Mouse (Mus musculus): ENCODE measurements around the gene Cenpf.

Gene Cenpf

DNA sequence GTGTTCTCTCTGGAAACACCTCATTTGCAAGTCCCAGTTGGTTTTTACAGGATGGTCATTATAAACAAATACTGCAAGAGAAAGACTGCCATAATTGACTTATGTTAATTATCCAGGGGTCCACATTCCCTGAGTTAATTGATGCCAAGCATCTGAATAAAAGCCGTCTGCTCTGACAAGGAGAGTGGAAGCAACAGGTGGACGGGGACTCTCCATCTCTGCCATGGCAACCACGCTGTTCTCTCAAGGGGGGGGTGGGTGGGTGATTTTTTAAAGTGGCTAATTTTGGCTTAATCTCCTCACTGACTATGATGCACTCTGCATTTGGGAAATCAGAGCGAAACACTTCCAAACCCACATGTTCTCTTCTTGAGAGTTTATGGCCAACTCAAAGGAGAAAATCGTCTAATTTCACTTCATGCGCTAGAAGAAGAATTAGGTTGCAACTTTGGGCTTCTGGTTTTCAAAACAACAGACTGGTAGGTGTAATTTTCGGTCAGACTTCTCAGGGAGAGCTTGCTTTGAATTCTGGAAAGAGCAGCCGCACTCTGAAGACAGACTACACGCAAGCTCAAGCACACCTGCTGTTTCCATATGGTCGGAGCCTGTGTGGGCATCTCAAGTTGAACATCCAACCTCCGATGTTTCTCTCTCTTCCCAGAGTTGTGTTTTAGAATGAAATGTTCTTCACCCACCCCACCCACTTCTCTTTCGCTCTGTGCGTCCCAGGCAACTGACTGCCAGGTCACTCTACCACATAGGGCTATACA is 55.8 kb downstream of the Cenpf start:
- DNase-seq (ENCODE audit: low read depth, low spot score) = no peak

DNA sequence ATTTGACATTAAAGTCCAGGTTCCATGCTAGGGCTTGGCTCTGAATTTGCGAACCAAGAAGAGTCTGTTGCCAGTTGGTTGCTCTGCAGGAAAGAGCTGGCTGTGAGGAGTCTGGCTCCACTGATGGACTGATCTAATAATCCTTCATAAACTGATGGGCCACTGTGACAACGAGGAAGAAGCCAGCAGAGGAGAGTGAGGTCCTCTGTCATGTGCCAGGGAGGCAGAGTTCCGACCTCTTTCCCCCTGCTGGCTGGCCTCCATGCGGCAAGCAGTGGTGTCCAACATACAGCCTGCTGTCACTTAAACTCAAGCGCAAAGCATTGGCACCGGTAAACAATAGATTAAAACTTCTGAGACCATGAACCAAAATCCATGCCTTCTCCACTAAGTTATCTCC is 57.9 kb downstream of the Cenpf start:
- no peak for DNase-seq (ENCODE audit: low read depth, low spot score)

DNA sequence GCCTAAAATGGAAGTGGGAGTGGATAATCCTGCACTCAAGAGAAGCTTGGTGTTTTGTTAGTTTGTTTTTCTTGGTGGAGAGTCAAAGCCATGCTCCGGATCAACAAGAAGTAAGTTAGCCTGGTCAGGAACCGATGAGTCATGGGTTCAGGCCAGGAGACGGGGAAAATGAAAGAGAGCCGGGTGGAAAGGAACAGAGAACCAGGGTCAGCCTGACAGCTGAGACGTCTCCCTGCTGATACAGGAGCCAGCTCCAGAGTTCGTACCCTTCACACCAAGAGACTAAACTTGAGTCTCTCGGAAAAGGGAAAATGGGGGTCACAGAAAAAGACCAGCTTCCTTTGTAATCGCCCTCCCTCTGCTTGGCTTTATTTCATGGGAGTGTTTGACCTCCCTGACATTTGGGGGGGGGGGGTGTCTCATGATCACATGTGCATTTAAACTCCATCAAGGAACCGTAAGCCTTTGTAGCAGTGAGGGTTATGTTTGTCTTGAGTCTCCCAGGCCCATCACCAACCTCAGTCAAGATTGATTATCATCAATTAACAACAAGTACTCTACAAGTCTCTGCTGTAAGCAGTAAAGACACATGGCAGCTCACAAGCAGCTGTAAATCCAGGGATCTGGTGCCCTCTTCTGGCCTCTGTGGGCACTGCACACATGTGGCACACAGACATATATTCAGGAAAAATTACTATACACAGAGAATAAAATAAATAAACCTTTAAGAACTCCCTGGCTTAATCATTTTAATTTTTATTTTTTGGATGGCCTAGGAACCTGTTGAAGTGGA is 59.7 kb downstream of the Cenpf start:
- peak; percentile 38 for DNase-seq (ENCODE audit: low read depth, low spot score)

DNA sequence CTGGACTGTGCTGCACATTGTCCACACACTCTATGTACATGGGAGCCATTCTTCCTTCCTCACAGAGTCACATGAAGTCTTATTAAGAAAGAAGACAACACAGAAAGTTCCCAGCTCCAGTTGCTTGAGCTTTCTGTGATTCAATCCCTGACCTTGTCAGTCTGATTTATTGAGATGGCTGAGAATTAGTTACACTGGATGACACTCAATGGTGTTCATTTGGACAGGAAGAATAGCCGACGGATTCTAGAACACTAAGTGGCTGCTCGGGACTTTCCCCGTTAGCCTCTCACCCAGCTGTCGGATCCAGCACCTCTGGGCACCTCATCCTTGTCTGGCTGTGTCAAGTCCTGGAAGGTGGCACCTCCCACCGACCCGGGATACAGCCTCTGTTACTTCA is 63.1 kb downstream of the Cenpf start:
- no peak for DNase-seq (ENCODE audit: low read depth, low spot score)

DNA sequence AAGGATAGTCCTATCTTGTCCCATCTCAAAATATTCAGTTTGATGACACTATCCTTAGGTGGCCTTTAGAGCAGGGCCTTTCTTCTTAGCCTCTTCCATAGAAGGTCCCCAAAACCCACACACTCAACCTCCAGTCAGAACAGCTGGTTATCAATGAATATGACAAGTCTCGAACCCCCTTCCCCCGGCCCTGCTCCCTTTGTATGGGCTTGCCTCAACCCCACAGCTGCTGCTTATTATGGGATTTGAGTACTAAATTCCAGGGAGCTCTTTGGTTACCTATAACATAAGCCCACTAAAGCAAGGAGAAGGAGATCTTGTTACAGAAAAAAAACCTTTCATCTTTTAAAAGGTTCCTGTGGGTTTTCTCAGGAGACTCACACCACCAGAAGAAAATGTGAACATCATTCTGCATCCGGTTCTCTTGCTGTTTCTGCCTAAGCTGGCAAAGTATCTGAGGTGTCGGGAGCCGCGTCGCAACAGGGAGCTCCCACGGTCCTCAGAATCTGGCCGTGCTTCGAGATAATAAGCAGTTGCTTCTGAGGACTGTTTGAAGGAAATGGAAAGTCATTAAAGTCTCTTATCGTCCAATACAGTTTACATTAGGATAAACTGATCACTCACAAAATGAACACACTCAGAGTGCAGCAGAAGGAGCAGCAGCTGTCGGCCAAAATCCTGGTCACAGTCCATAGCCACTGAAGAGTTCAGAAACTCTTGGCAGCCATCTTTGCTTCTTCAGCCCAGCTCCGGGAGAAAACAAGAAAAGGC is 68.7 kb downstream of the Cenpf start:
- no peak for DNase-seq (ENCODE audit: low read depth, low spot score)

DNA sequence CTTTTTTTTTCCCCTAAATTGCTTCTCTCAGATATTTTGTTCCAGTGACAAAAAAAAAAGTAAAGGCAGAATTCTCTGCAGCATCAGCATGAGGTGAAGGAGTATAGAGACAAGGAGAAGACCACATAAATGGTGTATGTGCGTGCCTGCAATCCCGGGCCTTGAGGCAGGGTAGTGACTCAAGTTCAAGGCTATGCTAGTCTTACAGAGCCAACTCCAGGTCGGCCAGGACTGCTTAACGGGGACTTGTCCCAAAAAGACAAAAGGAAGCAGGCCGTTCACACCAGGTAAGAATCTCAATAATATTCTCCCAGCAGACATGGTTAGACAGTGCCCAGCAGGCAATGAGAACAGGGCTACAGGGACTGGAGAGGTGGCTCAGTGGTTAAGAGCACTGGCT is 70.5 kb downstream of the Cenpf start:
- DNase-seq (ENCODE audit: low read depth, low spot score) = no peak

DNA sequence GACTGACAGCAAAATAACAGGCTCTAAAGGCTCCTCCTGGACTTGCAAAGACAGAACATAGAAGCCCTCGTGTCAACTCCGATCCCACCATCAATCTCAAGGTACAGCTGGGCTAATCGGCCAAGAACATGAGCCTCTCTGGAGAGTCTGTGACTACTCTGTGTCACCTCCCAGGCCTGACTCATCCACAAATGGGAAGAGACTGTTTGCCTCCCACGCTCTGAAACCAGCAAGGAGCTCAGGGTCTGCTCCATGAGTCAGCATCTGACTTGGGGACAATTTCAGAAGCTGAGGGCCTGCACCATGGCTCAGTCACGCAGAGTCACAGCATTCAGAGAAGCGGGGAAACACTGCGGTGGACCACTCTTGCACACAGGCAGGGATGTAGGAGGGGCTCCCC is 72.6 kb downstream of the Cenpf start:
- DNase-seq (ENCODE audit: low read depth, low spot score) = no peak

DNA sequence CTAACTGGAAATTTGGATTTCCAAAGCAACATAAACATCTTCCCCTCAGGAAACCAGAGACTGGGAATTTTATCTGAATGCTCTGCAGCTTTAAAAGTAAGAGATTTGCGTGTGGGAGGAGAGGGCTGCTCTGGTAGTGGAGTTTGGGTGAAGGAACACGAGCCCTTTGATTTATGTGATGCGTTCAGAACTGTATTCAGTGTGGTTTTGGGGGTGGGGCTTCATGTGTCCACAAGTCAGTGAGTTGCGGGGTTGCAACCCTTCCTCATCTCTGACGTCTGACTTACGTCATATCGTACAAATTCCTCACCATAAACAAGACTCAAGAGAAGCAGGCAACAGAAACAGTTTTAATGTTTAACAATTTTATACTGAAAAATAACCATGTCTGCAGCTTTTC is 74.8 kb downstream of the Cenpf start:
- no peak for DNase-seq (ENCODE audit: low read depth, low spot score)

DNA sequence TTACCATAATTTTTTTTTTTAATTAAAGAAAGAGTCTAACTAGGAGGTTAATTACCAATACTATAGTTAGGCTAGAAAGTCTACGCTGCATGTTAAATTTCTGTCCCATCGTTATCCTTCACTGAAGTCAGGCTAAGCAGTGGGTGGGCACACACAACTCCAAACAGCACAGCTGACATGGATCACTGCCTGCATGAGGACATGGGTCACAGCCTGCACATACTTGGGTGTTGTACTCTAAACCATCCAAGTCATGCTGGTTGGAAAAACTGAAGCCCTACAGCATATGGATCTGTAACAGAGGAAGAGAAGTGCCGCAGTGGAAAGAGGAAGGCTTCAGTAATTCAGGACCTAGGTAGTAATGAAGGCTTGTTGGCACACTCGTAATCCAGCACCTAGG is 76.1 kb downstream of the Cenpf start:
- DNase-seq (ENCODE audit: low read depth, low spot score) = no peak

DNA sequence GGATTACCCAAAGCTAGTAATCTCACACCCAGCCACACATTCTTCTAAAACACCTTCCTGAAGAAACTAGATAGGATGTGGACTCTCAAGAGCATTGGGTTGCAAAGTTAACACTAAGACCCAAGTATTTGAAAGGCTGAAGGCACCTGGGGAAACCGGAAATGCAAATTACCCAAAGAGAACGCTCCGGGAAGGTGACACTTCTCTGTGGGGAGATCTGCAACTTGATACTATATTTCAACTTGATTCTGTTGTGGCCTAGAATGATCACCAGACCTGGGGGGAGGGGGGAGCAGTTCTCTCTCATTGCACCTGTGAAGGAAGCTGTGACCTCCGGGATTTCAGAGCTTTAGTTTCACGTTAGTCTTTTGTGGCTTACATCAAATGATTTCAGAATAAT is 79.2 kb downstream of the Cenpf start:
- no peak for DNase-seq (ENCODE audit: low read depth, low spot score)

DNA sequence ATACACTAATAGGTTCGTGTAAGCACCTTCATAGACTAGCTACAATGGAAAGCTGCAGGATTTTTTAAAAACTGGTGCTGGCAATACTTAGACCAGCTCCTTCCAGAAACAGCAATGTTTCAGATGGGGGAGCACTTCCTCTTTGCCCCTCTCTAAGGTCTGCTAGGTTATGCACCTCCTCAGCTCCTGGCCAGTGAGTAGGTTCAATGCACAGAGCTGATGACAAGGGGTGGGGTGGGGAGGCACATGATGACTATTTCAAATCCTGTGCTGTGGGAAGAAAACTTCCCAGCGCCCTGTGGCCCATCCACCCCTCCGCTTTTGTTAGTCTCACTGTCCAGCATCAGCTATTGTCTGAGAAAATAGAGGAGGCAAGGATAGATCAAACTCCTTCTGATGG is 79.8 kb downstream of the Cenpf start:
- no peak for DNase-seq (ENCODE audit: low read depth, low spot score)

DNA sequence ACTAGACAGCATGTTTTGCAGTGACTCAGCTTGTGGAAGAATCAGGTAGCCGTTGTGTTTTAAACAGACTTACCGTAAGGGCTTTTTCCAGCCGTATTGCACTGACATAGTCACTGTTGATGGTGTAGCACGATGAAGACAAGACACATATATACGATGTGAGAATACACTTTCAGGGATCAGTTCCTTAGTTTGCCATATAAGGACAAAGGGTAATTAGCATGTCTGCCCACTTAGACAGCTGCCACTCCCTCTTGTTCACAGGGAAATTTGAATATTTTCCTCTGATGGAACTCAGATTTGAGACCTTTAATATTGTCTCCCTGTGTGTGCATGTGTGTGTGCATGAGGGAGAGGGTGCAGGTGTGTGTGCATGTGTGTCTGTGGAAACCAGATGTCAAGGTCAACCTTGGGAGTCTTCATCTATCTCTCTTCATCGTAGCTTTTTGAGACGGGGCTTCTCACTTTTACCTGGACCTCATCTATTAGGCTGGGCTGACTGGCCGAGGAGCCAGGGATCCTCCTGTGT is 82.2 kb downstream of the Cenpf start:
- DNase-seq (ENCODE audit: low read depth, low spot score) = no peak

DNA sequence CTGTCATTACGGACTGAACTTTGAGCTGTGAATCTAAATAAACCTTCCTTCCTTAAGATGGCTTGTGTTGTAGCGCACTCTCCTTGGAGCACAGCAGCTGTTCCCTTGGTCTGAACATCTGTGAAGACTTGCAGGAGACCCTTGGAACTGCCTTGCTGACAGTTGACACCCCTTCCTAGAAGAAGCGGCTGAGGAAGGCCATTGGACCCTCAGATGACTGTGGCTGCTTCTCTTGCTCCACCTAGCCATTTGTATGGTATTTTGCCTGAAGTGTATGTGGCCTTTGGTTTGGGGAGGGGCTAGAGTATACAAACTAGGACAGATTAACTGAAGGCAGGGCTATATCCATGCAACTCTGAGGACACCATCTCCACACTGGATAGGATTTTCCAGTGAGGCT is 90.8 kb downstream of the Cenpf start:
- DNase-seq (ENCODE audit: low read depth, low spot score) = no peak

Data from retina, postnatal 7 days (tissue).